Mouse (Mus musculus) myocyte (in vitro differentiated cells): ENCODE data around the gene Smim24.

Source experiments
- E2F4 ChIP-seq: IDR thresholded peaks from one replicate; pipeline ENCODE4 v1.6.1; 2011; ENCODE audit warnings: mild to moderate bottlenecking, control low read depth, moderate library complexity; ENCODE audit not compliant: insufficient read depth
- POLR2A ChIP-seq: IDR thresholded peaks from one replicate; pipeline ENCODE4 v1.6.1; 2011; ENCODE audit warnings: low read depth, mild to moderate bottlenecking, control low read depth, moderate library complexity; ENCODE audit not compliant: insufficient read length
- POLR2AphosphoS2 ChIP-seq: IDR thresholded peaks from one replicate; pipeline ENCODE4 v1.6.1; 2011; ENCODE audit warnings: low read depth, control low read depth; ENCODE audit not compliant: insufficient read length

GRCm38 (mm10) chr10:81425236-81425850 lies 32.5 kb downstream of the Smim24 start:
- TF ChIP-seq POLR2AphosphoS2 = peak; percentile 41
- TF ChIP-seq POLR2A = peak; percentile 52
- TF ChIP-seq E2F4 = no peak
